Mouse (Mus musculus): ENCODE measurements around the gene Srrm4.

Srrm4 gene

DNA sequence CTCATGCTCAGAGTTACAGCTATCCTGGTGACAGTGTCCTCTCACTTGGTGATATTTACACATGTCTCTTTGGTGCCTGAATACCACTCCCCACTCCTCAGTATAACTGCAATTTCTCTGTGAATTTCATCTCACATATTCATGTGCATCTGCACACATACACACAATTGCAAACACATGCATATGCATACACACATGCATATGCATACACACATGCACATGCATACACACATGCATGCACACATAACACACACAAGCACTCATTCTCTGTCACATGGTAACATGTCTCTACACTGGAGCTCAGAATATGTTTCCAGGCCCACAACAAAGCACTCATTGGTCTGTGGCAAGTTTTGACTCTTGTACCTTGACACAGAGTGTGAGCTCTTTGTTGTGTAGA, 39.0 kb downstream of the Srrm4 start:
- no peak for DNase-seq (ENCODE audit: low spot score)

GRCm38 (mm10) chr5:116545746-116546145, 45.9 kb downstream of the Srrm4 start:
- no peak for DNase-seq (ENCODE audit: low spot score)

- no peak for DNase-seq (ENCODE audit: low spot score)
Measured at GRCm38 (mm10) chr5:116542317-116542716, 49.3 kb downstream of the Srrm4 start.

DNA sequence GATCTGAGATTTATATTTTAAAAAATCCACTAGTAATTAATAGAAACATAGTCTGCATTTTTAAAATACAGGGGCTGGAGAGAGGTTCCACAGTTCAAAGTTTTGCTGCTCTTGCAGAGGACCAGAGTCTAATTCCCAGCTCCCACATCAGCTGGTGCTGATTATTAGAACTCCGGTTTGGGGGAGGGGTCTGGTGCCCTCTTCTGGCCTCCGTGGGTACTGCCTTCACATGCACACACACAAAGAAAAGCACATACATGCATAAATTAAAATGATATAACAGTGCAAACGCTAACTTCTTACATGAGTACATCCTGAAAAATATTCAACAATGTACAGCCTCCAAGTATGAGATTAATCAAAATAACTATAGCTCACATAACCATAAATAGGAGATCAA, 50.5 kb downstream of the Srrm4 start:
- DNase-seq (ENCODE audit: low spot score), result no peak

GRCm38 (mm10) chr5:116539360-116539759, 52.3 kb downstream of the Srrm4 start:
- no peak for DNase-seq (ENCODE audit: low spot score)

DNA sequence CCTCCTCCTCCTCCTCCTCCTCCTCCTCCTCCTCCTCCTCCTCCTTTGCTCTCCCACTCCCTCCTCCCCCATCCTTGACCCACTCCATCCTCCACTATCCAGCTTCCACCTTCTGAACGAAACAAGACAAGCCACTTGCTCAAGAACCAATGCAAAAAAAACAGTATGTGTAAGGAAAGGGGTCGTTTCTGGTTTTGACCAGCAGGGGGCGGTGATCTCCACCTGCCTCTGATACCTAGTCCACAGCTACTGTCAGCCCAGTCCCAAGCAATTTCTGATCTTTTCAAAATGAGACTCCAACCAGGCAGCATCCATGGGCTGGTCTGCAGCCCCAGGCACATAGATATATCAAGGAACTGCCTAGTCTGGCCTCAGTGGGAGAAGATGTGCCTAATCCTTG, 53.1 kb downstream of the Srrm4 start:
- DNase-seq (ENCODE audit: low spot score), result no peak

- DNase-seq (ENCODE audit: low spot score), result no peak
Measured at GRCm38 (mm10) chr5:116526324-116526723, 65.3 kb downstream of the Srrm4 start.

GRCm38 (mm10) chr5:116525308-116525707, 66.3 kb downstream of the Srrm4 start:
- no peak for DNase-seq (ENCODE audit: low spot score)

- no peak for DNase-seq (ENCODE audit: low spot score)
Measured at GRCm38 (mm10) chr5:116523553-116523952, 68.1 kb downstream of the Srrm4 start.

GRCm38 (mm10) chr5:116523079-116523478, 68.5 kb downstream of the Srrm4 start:
- no peak for DNase-seq (ENCODE audit: low spot score)

GRCm38 (mm10) chr5:116522273-116522672, 69.3 kb downstream of the Srrm4 start:
- DNase-seq (ENCODE audit: low spot score), result no peak

DNA sequence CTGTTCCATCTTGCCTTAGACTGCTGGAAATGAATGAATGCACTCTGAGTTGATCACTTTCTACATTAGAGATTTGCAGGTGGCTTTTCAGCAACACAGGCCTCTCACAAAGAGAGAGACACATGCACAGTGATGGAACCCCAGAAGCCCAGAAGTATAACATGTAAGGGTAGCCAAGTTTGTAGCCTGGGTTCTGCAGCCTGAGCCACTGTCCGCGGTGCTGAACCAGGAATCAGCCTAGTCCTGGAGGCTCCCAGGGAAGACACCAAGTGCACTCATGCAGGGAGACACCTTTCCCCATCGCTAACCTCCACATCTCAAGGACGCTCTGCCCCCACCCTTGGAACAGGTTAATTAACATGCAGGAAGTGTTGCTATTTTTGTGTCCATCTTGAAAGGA, 73.6 kb downstream of the Srrm4 start:
- DNase-seq (ENCODE audit: low spot score), result no peak

GRCm38 (mm10) chr5:116512135-116512534, 79.5 kb downstream of the Srrm4 start:
- DNase-seq (ENCODE audit: low spot score), result no peak

- no peak for DNase-seq (ENCODE audit: low spot score)
Measured at GRCm38 (mm10) chr5:116510229-116510628, 81.4 kb downstream of the Srrm4 start.

DNA sequence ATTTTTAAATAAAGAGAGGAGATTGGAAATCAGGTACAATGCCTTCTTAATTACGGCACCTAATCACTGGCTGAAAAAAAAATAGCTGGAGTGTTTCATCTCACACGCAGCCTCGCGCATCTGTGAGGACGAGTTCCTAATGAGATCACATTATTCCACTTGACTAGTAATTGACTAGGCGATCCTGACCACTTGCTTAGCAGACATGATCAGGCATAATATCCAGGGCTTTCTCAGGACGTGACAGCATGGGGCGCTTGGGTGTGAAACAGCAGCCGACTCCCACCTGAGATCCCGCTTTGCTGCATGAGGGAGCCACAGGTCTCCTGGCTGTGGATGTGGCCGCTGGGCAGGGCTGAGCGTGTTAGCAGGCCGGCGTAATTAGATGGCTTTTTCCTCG, 90.3 kb downstream of the Srrm4 start:
- no peak for DNase-seq (ENCODE audit: low spot score)

GRCm38 (mm10) chr5:116498880-116499640, 92.6 kb downstream of the Srrm4 start:
- DNase-seq (ENCODE audit: low spot score), result no peak

DNA sequence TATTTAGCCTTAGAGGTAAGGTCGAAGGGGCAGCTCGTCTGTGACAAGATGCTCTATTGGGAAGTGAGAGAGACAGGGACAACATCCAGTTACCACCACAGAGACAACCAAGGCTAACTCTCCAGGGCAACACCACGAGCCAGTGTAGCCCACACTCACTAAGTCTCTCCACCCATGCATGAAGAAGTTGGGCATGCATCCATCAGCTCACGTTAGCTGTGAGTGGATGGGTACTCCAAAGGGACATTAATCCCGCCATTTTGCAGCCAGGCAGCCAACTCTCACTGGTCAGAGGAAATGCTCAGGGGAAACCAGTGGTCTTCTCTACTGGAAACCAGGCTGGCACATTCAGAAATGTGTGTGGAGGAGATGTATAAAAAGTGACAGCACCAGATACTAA, 93.8 kb downstream of the Srrm4 start:
- no peak for DNase-seq (ENCODE audit: low spot score)

DNA sequence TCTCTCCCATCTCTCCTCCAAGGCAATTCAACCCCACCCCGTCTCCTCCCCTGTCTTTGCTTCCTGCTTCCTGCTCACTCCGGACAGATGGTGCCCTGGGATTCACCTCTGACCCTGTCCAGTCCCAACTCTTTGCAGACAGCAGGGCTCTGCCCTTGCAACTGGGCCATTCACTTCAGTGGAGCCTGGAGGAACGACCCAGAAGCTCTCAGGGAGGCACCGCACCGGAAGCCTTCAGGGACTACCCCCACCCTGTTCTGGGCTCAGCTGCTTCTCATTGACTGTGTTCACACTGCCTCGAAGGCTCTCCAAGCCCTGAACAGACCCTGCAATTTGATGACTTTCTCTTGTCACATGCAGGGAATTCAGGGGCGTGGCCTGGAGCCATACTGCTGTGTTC, 94.4 kb downstream of the Srrm4 start:
- no peak for DNase-seq (ENCODE audit: low spot score)

DNA sequence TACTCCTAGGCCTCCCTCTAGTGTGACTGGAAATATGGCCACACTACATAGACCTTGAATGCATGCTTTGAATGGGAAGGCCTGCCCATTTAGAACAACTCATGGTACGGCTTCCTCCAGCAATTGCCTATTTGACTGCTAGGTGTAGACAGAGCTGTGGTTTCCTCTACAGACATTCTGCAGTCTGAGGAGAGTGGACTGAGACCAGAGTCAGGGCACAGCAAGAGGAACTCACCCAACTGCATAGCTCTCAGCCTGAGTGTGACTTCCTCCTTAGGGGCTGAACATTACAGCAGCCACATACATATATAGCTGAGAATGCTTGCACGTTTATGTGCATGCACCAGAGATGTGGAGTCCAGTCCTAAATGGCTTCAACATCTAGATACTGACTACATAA, 94.9 kb downstream of the Srrm4 start:
- DNase-seq (ENCODE audit: low spot score), result no peak

DNA sequence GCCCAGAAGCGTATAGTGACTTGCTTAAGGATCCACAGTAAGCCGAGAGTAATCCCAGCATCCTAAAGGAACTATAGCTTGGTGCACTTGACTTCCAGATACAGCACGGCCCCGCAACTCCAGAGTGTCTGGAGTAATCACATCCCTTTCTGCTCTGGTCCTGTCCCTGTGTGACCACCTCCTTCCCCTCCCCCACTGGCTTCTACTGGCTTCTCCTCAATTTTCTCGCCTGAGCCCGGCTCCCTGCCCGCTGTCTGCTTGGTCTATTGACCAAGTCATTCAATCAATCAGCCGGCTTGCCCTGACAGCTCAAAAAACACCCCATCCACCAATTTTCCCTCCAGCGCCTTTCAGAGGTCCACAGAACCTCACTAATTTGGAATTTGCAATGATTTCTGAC, 96.2 kb downstream of the Srrm4 start:
- DNase-seq (ENCODE audit: low spot score), result no peak

- DNase-seq (ENCODE audit: low spot score), result no peak
Measured at GRCm38 (mm10) chr5:116494377-116494776, 97.2 kb downstream of the Srrm4 start.

DNA sequence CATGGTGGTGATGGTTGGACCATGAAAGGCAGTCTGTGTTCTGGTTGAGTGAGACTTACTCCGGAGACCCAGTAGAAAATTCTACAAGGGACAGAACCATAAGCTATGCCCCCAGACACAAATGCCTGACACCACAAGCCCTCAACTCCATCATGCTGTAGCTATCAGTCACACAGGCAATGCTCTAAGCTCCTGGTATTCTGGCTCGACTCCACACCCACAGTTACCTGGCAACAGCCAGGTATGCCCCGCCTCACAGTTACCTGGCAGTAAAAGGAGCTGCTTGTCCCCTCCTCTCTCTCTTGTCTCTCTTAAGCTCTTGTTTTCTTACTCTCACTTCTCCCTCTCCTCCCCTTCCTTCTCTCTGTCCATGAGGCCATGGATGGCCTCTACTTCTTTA, 98.9 kb downstream of the Srrm4 start:
- no peak for DNase-seq (ENCODE audit: low spot score)

GRCm38 (mm10) chr5:116491794-116492420, 99.7 kb downstream of the Srrm4 start:
- no peak for DNase-seq (ENCODE audit: low spot score)

DNA sequence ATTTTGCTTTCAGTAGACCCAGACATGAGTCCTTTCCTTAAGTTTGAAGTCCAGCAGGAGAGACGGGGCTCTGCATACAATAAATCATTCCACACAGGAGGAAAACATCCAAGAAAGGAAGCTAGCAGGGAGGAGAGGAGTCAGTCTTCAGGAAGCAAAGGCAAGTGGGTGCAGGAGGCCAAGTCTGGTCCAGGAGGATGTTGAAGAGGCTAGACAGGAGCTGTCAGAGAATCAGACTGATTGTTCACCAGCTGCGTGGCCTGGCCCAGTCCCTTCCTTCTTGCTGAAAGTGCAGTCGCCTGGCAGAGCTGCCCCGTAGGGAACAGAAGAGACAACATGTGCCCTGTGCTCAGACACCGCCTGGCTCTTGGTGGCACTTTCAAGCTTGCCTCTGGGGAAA, 100.8 kb downstream of the Srrm4 start:
- DNase-seq (ENCODE audit: low spot score), result no peak
